Comparison of ENCODE assay signal across 23 mouse cellular contexts in genomic region chr2:142434731-142435130, GRCm38 (mm10).
DNase-seq lines count a peak whose midpoint lies in the region; ATAC-seq and TF ChIP-seq lines count a peak whose summit lies in the region.
"Had no signal": no experiment of that assay in that cellular context is flagged by ENCODE, and none has a peak within 500 bp of the region (broad histone marks: within the 10 kb centered on the region; RNA-seq: fewer than 3 reads in every experiment).

No protein-coding gene starts in this region.

- 0 out of 2 replicates have a peak, but pooled peaks cover 3% of the 10 kb centered on the region for H3K4me1 ChIP-seq in embryonic facial prominence, embryonic 14.5 days (ENCODE audit: control insufficient read depth, insufficient read depth, low read length)
- H3K4me1 ChIP-seq in embryonic facial prominence, embryonic 10.5 days = peaks cover 9% of the 10 kb centered on the region
- H3K4me1 ChIP-seq in kidney, embryonic 15.5 days = no peaks in the 10 kb centered on the region
- no peaks in the 10 kb centered on the region for H3K4me1 ChIP-seq in midbrain, embryonic 11.5 days (ENCODE audit: control insufficient read depth, insufficient read depth, low read length)
- peaks cover 7% of the 10 kb centered on the region; the same call in 1 of the 2 replicates for H3K4me1 ChIP-seq in midbrain, embryonic 13.5 days (replicated peaks)

- CTCF ChIA-PET in Patski (lab: Charles Lee) = interaction anchor here (1.8 kb wide), 1 partner anchor 9 kb away, joined by 4 read pairs; no protein-coding TSS in a partner anchor

- H3K4me2 ChIP-seq in embryonic facial prominence, embryonic 14.5 days (ENCODE audit: low read depth, low read length) = no peak overlapping the region
- H3K4me2 ChIP-seq in kidney, embryonic 15.5 days = no peak overlapping the region
- no peak overlapping the region for H3K4me2 ChIP-seq in midbrain, embryonic 11.5 days
- H3K4me2 ChIP-seq in midbrain, embryonic 13.5 days (replicated peaks) = no peak overlapping the region
- H3K4me2 ChIP-seq: embryonic facial prominence, embryonic 13.5 days; forebrain, embryonic 13.5 days; forebrain, embryonic 15.5 days had no signal

- in situ Hi-C loops in Patski (cut with MboI; ENCODE audit: low pct_unique_long_range_greater_than_20kb) = loop anchor here (5.0 kb wide), 1 partner anchor 173 kb away; no protein-coding TSS in a partner anchor

- no peaks in the 10 kb centered on the region for H3K36me3 ChIP-seq in embryonic facial prominence, embryonic 14.5 days (ENCODE audit: control insufficient read depth, insufficient read depth, low read length)
- H3K36me3 ChIP-seq in embryonic facial prominence, embryonic 10.5 days (replicated peaks) = no peaks in the 10 kb centered on the region
- H3K36me3 ChIP-seq in kidney, embryonic 15.5 days = no peaks in the 10 kb centered on the region
- no peaks in the 10 kb centered on the region for H3K36me3 ChIP-seq in midbrain, embryonic 11.5 days (ENCODE audit: control insufficient read depth, insufficient read depth, low read length)
- H3K36me3 ChIP-seq in midbrain, embryonic 13.5 days = no peaks in the 10 kb centered on the region
- H3K36me3 ChIP-seq: embryonic facial prominence, embryonic 13.5 days; forebrain, embryonic 15.5 days; G1E had no signal

- H3K27ac ChIP-seq in embryonic facial prominence, embryonic 14.5 days (replicated peaks; ENCODE audit: low read depth, low read length) = no peak overlapping the region
- no peak overlapping the region for H3K27ac ChIP-seq in embryonic facial prominence, embryonic 10.5 days (replicated peaks)
- H3K27ac ChIP-seq in kidney, embryonic 15.5 days = no peak overlapping the region
- no peak overlapping the region for H3K27ac ChIP-seq in midbrain, embryonic 11.5 days (ENCODE audit: low read depth, low read length)
- H3K27ac ChIP-seq in midbrain, embryonic 13.5 days = no peak overlapping the region
- H3K27ac ChIP-seq: embryonic facial prominence, embryonic 13.5 days; forebrain, embryonic 13.5 days; forebrain, embryonic 15.5 days had no signal

- no peaks in the 10 kb centered on the region for H3K27me3 ChIP-seq in embryonic facial prominence, embryonic 14.5 days (replicated peaks; ENCODE audit: control insufficient read depth, insufficient read depth, low read length)
- H3K27me3 ChIP-seq in embryonic facial prominence, embryonic 10.5 days (replicated peaks; ENCODE audit: low read depth, poor library complexity, severe bottlenecking) = peaks cover 22% of the 10 kb centered on the region
- no peaks in the 10 kb centered on the region for H3K27me3 ChIP-seq in kidney, embryonic 15.5 days
- H3K27me3 ChIP-seq in midbrain, embryonic 11.5 days (ENCODE audit: control insufficient read depth, insufficient read depth, low read length) = no peaks in the 10 kb centered on the region
- no peaks in the 10 kb centered on the region for H3K27me3 ChIP-seq in midbrain, embryonic 13.5 days
- no peaks in the 10 kb centered on the region for H3K27me3 ChIP-seq in Patski
- H3K27me3 ChIP-seq: CH12.LX; embryonic facial prominence, embryonic 13.5 days; forebrain, embryonic 13.5 days; forebrain, embryonic 15.5 days had no signal

- no peak for TF ChIP-seq CTCF in Patski (IDR thresholded peaks at IDR 0.05)

- DNase-seq in embryonic facial prominence, embryonic 14.5 days (ENCODE audit: low spot score) = no peak
- DNase-seq in embryonic facial prominence, embryonic 10.5 days (ENCODE audit: low spot score) = no peak
- no peak for DNase-seq in kidney, adult 8-10 months
- DNase-seq in midbrain, embryonic 11.5 days (ENCODE audit: low spot score, missing footprints) = peak; percentile 70
- DNase-seq in Patski (ENCODE audit: low read depth, low spot score) = peak; percentile 48
- DNase-seq in urinary bladder, postnatal 36 days (ENCODE audit: low spot score in 2 of 2) = no peak
- DNase-seq: adrenal gland, adult 2 months; adrenal gland, postnatal 10 days; adrenal gland, postnatal 36 days; B cell, adult 2 months; cerebellum, adult 11-12 months; cerebellum, adult 2 months; cerebellum, adult 9-10 months; cerebellum, postnatal 25 days; forebrain, postnatal 0 days had no signal

- ATAC-seq in embryonic facial prominence, embryonic 14.5 days (ENCODE audit: low read depth) = peak; percentile 39; the same call in 1 of the 2 replicates
- peak; percentile 78 for ATAC-seq in kidney, embryonic 15.5 days (replicated peaks; ENCODE audit: low FRiP score)
- no peak for ATAC-seq in midbrain, embryonic 11.5 days (ENCODE audit: low FRiP score)
- ATAC-seq in midbrain, embryonic 13.5 days = no peak
- ATAC-seq in Patski = peak; percentile 90
- ATAC-seq: CD4-positive, CD25-positive, alpha-beta regulatory T cell, adult 4 months; forebrain, embryonic 13.5 days; forebrain, embryonic 15.5 days; forebrain, postnatal 0 days had no signal

- POLR2A ChIA-PET in Patski (lab: Charles Lee) = no interaction called here

- H3K4me3 ChIP-seq in embryonic facial prominence, embryonic 14.5 days (ENCODE audit: low read depth, low read length) = no peak overlapping the region
- H3K4me3 ChIP-seq in embryonic facial prominence, embryonic 10.5 days = no peak overlapping the region
- H3K4me3 ChIP-seq in kidney, embryonic 15.5 days (replicated peaks) = no peak overlapping the region
- no peak overlapping the region for H3K4me3 ChIP-seq in midbrain, embryonic 11.5 days (ENCODE audit: low read depth, low read length)
- no peak overlapping the region for H3K4me3 ChIP-seq in midbrain, embryonic 13.5 days (replicated peaks)
- H3K4me3 ChIP-seq: embryonic facial prominence, embryonic 13.5 days; forebrain, embryonic 13.5 days; forebrain, embryonic 15.5 days had no signal

- H3K9me3 ChIP-seq in embryonic facial prominence, embryonic 14.5 days (ENCODE audit: control insufficient read depth, low read length) = no peaks in the 10 kb centered on the region
- H3K9me3 ChIP-seq in embryonic facial prominence, embryonic 10.5 days = no peaks in the 10 kb centered on the region
- H3K9me3 ChIP-seq in kidney, embryonic 15.5 days (replicated peaks) = no peaks in the 10 kb centered on the region
- H3K9me3 ChIP-seq in midbrain, embryonic 11.5 days (ENCODE audit: control insufficient read depth, low read length) = no peaks in the 10 kb centered on the region
- no peaks in the 10 kb centered on the region for H3K9me3 ChIP-seq in midbrain, embryonic 13.5 days
- H3K9me3 ChIP-seq: embryonic facial prominence, embryonic 13.5 days; forebrain, embryonic 13.5 days; forebrain, embryonic 15.5 days had no signal

- no peak overlapping the region for H3K9ac ChIP-seq in embryonic facial prominence, embryonic 14.5 days (ENCODE audit: low read depth, low read length)
- H3K9ac ChIP-seq in kidney, embryonic 15.5 days = no peak overlapping the region
- no peak overlapping the region for H3K9ac ChIP-seq in midbrain, embryonic 11.5 days (ENCODE audit: low read length)
- H3K9ac ChIP-seq in midbrain, embryonic 13.5 days (replicated peaks) = no peak overlapping the region
- H3K9ac ChIP-seq: embryonic facial prominence, embryonic 13.5 days; forebrain, embryonic 13.5 days; forebrain, embryonic 15.5 days; forebrain, postnatal 0 days had no signal

- WGBS in embryonic facial prominence, embryonic 14.5 days = 89% methylated on average over 4 of the region's 4 CpGs
- 92% methylated on average over 4 of the region's 4 CpGs for WGBS in embryonic facial prominence, embryonic 10.5 days
- WGBS in kidney, embryonic 15.5 days = 70% methylated on average over 4 of the region's 4 CpGs
- 91% methylated on average over 4 of the region's 4 CpGs for WGBS in midbrain, embryonic 11.5 days
- 92% methylated on average over 4 of the region's 4 CpGs for WGBS in midbrain, embryonic 13.5 days

Comparison
In these comparisons a context has a peak if more than half of its experiments do, and no peak if none do; other contexts are left out.
1. ATAC-seq: peak in embryonic facial prominence, embryonic 14.5 days (single experiment), kidney, embryonic 15.5 days (single experiment) and Patski (single experiment); none in midbrain, embryonic 11.5 days (single experiment) and midbrain, embryonic 13.5 days (single experiment).
2. DNase-seq: peak in midbrain, embryonic 11.5 days (single experiment) and Patski (single experiment); none in embryonic facial prominence, embryonic 14.5 days (single experiment), embryonic facial prominence, embryonic 10.5 days (single experiment), kidney, adult 8-10 months (0 of 2) and urinary bladder, postnatal 36 days (0 of 2).